Mouse (Mus musculus): ENCODE results near the gene Utp20. TPM values are rescaled to one million over a fixed set of nuclear protein-coding genes. Genes with fewer than 3 reads are reported as not detected.
A peak's percentile ranks its signal among the peaks of the same experiment; 100 is the strongest.
"Not testable (repeated sequence)": the region's sequence is repeated elsewhere in the genome, so short reads cannot be mapped to it uniquely, and the experiment has no call there.

Gene Utp20
- polyA plus RNA-seq, 1 experiment: 12.8 TPM

DNA sequence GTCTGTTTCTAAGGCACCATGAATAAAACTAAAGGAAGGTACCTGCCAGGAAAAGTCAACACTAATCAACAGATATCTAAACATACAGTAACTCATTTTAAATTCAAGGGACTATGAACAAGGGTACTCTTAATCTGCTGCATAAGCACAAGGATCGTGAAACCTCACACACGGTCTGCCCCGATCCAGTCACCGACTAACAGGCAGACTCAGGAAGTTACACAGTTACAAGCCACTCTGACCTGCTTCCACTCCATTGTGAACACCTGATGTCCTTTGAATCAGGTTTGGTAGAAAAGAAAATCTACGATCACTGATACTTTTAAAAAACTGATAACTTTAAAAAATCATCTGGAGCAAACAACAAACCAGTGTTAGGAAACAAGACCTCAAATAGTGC, 42.7 kb downstream of the Utp20 start:
- no peak for DNase-seq (ENCODE audit: low spot score)

DNA sequence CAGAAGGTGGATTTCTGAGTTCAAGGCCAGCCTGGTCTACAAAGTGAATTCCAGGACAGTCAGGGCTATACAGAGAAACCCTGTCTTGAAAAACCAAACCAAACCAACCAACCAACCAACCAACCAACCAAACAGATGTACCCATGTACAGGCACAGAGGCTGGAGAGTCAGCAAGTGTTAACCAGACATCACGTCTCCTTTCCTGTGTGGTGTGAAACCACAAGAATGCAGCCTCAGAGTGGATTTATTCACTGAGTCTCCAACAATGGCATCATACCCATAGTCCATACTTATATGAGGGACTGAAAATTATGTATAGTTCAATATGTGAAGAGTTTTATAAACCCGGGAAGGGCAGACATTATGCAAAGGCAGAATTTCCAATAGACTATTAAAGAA, 43.5 kb downstream of the Utp20 start:
- DNase-seq (ENCODE audit: low spot score): not testable (repeated sequence)

DNA sequence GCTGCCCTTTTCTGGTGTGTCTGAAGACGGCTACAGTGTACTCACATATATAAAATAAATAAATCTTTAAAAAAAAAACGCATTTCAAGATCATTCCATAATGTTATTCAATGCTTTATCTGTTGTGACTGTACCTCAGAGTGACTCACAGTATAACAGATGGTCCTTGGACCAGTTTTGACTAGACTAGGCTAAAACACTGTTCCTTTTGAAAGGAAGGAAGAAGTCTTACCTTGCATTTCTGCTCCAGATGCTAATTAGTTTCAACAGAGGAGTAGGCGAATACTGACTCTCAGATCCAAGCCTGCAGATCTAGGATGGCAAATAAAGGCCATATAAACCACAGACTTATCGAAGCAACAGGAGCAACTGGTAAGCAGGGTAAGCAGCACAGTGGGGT, 45.9 kb downstream of the Utp20 start:
- DNase-seq (ENCODE audit: low spot score): no peak

DNA sequence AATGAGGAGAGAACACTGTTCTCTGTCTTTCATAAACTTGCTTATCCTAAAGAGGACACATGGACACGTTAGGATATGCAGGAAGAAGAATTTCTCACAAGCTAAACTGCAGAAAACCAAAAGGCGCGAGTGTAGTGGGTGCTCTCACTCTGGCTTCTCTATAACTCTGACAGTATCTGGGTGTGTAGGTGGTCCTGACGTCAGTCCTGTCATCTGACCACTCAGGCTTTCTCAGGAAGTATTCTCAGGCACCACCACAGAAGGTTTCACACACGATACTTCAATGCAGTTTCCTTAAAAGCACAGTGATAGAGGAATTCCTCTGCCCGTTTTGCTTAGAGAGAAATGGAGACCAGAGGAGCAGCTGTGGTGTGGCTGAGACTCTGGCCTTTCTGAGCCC, 50.4 kb downstream of the Utp20 start:
- no peak for DNase-seq (ENCODE audit: low spot score)

DNA sequence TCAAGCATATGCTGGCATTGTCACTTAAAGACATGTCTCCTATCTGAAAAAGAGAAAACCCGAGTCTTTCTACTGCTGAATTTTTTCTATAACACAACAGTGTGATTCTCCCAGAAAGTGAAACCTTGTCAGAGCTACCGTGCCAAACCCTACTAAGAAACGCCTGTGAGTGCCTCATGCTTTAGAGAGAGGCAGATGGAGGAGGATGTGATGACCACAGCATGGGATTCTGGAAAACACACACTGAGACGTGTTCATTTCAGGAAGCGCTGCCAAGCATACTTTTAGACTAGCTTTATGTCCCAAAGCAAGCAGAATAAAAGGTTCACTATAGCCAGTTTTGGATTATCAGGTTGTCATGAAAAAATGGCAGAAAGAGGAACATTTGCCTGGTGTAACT, 53.6 kb downstream of the Utp20 start:
- not testable (repeated sequence) for DNase-seq (ENCODE audit: low spot score)

DNA sequence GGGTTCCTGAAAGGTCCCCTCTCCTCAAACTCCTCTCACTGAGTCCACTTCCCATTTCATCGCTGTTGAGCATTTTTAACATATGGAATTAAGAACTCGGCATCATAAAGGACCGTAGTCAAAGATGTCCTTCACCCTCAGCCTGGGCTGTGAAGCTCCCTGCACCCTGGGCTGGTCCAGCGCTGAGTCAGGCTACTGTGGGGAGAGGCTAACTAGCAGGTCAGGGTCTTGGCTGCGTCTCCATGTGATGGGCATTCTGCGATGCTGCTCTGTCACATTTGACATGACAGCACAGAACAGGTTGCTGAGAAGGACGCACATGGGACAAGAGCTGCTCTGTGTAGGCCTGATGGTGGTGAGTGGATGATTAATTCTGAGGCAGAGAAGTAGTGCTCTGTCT, 56.9 kb downstream of the Utp20 start:
- no peak for DNase-seq (ENCODE audit: low spot score)

DNA sequence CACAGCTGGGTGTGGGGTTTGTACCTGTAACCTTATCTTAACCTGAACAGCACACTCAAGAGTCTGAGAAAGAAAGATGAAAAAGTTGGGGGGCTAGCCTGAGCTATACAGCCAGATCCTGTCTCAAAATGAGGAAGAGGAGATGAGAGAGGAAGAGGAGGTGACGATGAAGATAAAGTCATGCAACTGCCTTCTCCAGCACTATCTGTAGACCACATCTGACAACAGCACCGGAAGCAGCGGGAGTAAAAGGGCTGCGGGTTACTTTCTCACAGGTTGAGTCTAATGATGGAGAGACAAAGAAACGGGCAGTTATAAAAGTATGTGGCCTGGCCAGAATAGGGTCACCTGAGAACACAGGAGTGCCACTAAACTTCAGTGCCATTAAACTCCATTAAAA, 57.6 kb downstream of the Utp20 start:
- no peak for DNase-seq (ENCODE audit: low spot score)

DNA sequence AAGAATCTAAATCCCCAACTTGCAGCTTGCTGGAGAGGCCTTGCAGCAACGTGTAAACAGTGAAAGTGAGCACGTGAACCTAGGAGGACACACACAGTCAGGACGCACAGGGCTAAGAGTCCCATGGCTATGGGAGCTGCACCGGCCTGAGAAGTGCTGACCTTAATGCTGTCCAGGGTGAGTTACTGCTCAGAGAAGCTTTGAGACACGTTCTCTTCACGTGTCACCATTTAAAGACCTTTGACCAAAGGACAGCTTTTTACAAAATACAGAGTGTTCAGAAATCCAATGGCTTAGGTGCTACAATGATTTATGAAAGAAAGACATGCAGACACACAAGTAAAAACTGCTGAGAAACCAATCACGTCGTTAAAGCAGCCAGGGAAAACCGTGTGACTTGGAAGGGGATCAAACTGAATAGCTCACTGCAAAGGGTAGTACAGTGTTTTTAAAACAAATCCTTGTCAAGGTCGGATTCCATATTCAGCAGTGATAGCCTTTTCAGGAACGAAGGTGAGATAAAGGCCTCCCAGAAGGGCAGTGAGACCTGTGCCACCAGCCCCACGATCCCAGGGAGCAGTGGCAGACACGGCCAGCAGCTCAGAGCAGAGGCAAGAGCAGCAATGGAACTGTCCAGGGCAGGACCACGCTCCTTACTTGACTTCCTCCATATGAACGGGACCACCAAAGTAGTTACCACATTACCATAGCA, 61.0 kb downstream of the Utp20 start:
- no peak for DNase-seq (ENCODE audit: low spot score)

DNA sequence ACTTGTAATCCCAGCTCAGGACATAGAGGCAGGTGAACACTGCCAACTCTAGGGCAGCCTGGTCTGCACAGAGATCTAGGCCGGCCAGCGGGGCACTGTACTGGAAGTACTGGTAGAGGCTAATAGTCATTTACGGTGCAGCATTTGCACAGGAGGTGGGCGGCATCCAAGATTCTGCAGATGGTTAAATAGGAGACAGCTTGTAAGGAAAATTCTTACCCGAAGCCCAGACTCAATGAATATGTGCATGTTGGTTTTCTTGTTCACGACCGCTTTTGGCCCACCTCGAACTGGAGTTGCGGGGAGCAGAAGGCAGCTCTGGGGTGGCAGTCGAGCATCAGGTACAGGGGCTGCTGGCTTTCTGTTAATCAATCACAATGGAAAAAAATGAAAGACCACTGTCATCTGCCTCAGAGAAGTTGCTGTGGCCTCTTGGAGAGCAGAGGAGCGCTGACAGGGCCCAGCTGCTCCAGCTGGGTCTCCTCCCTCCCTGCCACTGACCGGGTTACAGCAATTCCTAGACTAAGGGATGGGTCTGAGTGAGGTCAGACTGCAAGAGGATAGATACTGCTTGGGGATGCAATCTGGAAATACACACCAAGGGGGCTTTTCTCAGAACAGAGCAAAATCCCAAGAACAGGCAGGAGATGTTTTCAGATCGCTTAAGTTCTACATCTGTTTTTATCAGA, 64.9 kb downstream of the Utp20 start:
- no peak for DNase-seq (ENCODE audit: low spot score)

DNA sequence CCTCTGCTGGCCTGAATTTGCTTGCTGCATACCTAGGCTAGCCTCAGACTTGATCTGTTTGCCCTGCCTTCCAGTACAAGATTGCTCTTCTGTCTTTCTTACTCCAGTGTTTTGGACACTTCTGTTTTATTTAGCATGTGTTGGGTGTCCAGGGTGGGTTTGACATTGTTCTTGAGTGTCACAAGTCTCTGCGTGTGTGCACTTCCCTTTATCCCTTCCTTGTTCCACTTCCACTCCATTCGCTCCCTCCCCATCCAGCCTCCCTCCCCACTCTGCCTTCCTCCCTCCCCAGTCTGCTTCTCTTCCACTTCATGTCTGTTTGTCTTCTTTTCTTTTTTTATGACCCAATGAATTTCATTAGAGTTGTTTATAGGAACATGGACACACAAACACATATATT, 85.2 kb downstream of the Utp20 start:
- DNase-seq (ENCODE audit: low spot score): no peak

DNA sequence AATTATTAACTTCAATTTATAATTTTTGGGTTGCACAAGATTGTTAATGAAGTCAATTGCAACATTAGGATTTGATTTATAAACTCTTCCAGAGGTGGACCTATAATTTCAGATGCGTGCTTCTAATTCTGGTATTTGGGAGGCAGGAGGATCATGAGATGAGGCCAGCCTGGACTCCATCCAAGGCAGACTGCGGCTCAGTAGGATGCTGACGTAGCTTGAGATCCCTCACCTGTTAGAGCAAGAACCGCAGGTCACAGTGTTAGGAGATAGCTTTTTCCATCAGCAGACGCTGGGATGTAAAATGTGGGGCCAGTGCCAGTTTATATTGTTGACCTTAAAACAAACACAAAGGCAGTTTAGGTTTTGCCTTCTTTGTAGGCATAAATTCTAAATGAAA, 85.8 kb downstream of the Utp20 start:
- no peak for DNase-seq (ENCODE audit: low spot score)

DNA sequence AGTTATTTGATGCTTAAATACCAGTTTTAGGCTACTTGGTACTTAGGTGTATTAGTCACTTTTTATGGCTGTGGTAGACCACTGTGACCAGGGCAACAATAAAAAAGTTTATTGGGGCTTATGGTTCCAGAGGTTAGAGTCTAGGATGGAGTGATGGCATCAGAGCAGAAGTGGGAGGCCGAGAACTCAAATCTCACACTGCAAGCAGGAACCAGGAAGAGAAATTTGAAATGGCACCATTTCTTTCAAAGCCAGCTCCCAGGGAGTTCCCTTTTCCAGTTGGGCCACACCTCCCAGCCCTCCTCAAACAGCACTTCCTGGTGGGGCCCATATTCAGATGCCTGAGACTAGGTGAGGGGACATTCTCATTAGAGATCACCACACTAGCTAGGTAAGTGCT, 86.8 kb downstream of the Utp20 start:
- DNase-seq (ENCODE audit: low spot score): no peak

DNA sequence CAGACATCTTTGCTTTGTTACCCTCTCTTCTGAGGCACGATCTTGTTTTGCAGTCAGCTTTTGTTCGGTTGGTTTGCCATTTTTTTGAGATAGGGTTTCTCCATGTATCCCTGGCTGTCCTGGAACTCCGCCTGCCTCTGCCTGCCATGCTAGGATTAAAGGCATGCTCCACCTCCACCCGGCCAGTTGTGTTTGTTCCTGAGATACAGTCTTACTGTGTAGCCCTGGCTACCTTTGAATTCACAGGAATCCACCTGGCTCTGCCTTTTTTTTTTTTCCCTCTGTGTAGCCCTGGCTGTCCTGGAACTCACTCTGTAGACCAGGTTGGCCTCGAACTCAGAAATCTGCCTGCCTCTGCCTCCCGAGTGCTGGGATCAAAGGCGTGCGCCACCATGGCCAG, 87.5 kb downstream of the Utp20 start:
- not testable (repeated sequence) for DNase-seq (ENCODE audit: low spot score)

DNA sequence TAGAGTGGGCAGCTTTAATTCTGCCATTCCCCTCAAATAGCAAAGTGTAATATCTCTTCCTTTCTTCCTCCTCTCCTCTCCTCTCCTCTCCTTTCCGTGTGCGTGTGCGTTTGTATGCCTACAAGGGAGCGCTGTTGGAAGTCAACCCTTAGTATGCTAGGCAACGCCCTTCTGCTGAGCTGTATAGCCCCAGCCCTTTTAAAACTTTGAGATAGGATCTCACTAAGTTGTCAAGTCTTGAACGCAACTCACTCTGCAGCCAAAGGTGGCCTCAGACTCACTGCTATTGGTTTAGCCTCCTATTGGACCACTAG, 94.3 kb downstream of the Utp20 start:
- DNase-seq (ENCODE audit: low spot score): no peak

DNA sequence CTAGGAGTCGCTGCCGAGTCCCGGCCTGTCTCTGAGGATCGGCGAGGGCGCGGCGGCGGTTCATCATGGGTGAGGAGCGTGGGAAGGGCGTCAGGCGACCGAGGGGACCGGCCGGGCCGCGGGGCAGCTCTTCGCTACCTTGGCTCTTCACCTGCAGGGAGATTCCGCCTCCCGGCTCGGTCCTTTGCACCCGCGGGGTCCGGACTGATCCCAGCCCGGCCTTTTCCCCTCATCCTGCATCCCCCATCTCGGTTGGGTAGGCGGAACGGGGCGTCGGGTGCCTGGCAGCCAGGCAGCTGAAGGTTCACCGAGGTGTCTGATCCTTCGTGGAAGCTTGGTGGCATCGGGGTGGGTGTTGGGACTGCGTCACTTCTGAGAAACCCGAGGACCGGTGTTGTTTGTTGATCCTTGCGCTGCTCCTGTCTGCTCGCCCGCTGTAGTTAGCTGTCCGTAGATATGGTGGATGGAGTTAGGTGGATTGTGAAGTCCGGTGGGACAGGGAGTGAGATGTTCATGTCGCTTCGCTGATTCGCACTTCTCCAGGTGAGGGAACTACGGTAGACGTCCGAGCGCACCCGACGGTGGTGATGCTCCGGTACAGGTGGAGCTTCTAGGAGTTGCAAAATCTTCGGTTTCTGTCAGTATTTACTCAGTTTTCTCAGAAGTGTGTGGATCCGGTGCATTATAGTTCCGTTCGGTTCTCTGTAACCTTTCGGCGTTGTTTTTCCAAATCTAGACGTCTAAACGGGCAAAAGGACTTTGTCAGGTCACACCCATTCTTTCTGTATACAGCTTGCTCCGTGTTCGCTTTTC, 94.9 kb downstream of the Utp20 start:
- no peak for DNase-seq (ENCODE audit: low spot score)

DNA sequence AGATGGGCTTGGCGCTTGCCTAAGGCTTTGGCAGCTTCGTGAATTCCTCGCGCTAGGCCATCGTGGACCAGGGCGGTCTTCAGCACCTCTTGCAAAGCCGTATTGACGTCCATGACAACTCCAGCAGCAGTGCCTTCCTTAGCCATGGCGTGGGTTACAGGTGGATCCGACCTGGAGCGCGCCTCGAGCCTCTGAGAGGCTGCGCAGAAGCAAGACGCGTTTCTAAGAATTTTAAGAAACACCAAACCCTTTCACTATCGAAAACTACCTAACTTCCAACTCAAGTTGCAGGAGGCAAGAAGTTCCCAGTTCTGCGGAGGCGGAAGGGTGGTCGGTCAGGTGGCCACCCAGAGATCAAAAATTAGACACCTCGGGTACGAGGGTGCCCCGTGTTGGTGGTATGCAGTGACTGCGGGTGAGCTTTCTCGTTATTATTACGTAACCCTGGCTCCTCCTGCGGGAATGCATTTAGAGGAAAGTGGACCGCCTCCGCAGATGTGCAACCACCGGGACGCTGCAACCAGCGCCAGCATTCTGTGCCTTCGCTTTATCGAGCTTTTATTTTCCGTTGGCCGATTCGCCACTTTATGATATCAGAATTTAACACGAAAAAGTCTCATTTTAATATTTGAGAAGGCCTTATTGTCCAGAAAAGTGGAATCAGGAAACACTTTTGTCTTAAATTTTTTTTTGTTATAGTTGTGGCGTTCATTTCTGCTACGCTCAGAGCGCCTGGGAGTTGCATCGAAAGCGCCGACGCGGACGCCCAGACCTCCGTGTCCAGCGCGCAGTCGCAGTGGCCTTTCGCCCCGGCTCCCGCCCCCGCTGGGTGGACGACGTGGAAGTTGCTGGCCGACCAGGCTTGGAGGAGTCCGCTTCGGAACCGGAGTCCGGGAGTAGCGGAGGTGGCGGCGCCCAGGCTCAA, 95.8 kb downstream of the Utp20 start, which contains the start of gene Arl1:
Arl1 (plus strand) TSS at position 288 of the 925 bp plus-strand sequence.
- peak; percentile 94 for DNase-seq (ENCODE audit: low spot score)

DNA sequence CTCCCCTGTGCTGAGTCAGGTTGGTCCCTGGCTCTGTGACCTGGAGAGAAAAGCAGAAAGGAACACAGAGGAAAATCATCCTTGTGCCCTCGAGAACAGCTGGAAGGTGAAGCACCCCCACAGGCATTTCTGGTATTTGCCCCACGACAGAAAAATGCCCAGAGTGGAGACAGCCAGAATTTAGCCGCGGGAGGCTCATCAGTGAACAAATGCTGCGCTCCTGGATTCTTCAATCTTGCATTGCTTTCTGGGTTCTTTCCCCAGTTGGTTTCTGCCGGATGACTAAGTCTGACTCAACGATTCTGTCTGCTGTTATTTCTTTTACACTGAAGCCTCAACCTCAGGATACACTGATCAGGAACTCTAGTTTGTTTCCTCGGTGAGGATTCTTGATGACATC, 98.4 kb downstream of the Utp20 start:
- DNase-seq (ENCODE audit: low spot score): no peak

DNA sequence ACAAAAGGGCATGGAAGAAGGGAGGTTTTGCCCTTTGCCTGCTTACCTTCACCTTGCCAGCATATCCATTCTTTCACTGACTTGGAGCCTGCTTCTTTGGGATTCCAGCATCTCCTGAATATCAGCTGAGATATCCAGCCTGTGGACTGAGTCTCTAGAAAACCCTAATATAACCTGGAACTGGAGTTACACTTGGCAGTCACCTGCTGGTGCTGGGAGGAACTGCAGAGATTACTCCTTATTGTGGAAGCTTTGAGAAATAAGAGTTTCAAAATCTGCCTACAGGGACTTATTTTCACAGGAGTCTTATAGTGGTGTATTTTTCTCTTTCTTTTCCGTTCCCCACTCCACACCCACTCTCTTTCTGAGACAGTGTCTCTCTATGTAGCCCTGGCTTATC, 99.5 kb downstream of the Utp20 start:
- no peak for DNase-seq (ENCODE audit: low spot score)

DNA sequence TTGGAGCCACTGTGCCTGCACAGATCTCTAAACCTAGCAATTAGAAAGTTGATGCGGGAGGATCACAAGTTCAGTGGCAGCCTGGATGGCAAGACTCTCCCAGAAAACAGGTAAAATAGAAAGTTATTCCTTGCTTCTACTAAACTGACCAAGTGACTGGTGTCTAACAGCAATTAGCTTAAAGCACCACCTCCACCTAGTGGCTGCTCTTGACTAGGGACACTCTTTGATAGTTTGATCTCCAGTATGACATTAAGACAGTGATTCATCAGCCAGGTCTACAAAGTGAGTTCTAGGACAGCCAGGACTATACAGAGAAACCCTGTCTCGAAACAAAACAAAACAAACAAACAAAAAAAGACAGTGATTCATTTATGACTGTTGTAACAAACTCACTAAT, 101.3 kb downstream of the Utp20 start:
- DNase-seq (ENCODE audit: low spot score): no peak

DNA sequence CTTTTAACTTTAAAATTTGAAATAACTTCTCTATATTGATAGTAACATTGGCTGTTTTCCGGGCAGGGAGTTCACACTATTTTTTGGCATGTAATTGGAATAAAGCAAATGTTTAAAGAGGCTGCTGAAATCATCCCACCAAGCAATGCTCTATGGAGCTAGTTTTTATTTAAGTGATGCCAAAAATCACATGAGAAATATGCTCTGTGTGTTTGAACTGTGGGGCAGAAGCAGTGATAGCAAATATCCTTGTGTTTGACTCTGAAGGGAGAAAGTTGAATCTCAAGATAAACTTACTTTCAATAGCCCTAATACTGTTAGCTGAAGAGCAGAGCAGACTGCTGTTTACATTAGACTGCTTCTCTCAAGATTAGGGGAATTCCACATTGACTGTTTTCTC, 107.0 kb downstream of the Utp20 start:
- DNase-seq (ENCODE audit: low spot score): no peak

DNA sequence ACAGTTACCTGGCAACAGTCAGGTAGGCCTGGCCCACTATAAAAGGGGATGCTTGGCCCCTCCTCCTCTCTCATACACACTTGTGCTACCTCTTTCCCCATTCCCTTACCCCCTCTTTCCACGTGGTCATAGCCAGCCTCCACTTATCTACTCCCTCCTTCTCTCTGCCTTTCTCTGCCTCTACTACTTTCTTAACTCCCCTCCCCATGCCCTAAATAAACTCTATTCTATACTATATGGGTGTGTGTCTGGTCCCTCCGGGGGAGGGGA, 108.9 kb downstream of the Utp20 start:
- DNase-seq (ENCODE audit: low spot score): no peak

Measured in urinary bladder, adult 2 months (tissue).